Mouse (Mus musculus) midbrain, embryonic 10.5 days (tissue): ENCODE results near the gene Herc6. TPM values are rescaled to one million over a fixed set of nuclear protein-coding genes. Genes with fewer than 3 reads are reported as not detected.

Experiments
- DNase-seq: peaks from one replicate; pipeline ENCODE4 v3.0.0-alpha.2; 2017; ENCODE audit warnings: low spot score
- H3K27ac ChIP-seq: fragments of 300-500 bp; sonication (generic); replicated peaks from 2 replicates; pipeline ENCODE4 v1.5.1; 2016; ENCODE audit warnings: mild to moderate bottlenecking
- H3K27me3 ChIP-seq: fragments of 300-500 bp; sonication (generic); 2 replicates; pipeline ENCODE4 v1.6.1; 2016; ENCODE audit warnings: low read depth, mild to moderate bottlenecking; ENCODE audit not compliant: poor library complexity, severe bottlenecking
- H3K36me3 ChIP-seq: fragments of 300-500 bp; sonication (generic); 2 replicates; pipeline ENCODE4 v1.6.1; 2016; ENCODE audit warnings: mild to moderate bottlenecking, moderate library complexity
- H3K4me1 ChIP-seq: fragments of 300-500 bp; sonication (generic); 2 replicates; pipeline ENCODE4 v1.6.1; 2016
- H3K4me3 ChIP-seq: fragments of 300-500 bp; sonication (generic); 2 replicates; pipeline ENCODE4 v1.5.1; 2016; ENCODE audit warnings: mild to moderate bottlenecking, moderate library complexity
- H3K9me3 ChIP-seq: fragments of 300-500 bp; sonication (generic); replicated peaks from 2 replicates; pipeline ENCODE4 v1.6.1; 2016; ENCODE audit warnings: mild to moderate bottlenecking
- WGBS: fragments of 180-500 bp; shearing (Covaris S2); methylation state at CpG from one replicate; pipeline ENCODE4 v1.1.7; 2016; 5-methylcytosine and 5-hydroxymethylcytosine counted together
- polyA plus RNA-seq: library from polyadenylated mRNA; unstranded; fragments of >200 nt; fragmentation: Nextera tagmentation; extraction: Ambion mirVana; gene quantifications from 2 replicates; pipeline ENCODE4 v1.2.1, GENCODE M21; 2016

Gene Herc6
- polyA plus RNA-seq, 1 experiment from 2014 or later = 3.2 TPM

GRCm38 (mm10) chr6:57609631-57610030, 28.8 kb downstream of the Herc6 start:
- Histone ChIP-seq H3K27ac (no peak overlapping the region), H3K4me1 (no peaks in the 10 kb centered on the region), H3K36me3 (no peaks in the 10 kb centered on the region), H3K27me3 (no peaks in the 10 kb centered on the region), H3K4me3 (no peak overlapping the region), H3K9me3 (no peaks in the 10 kb centered on the region)
- 57% methylated on average over 2 of the region's 2 CpGs for WGBS
- DNase-seq = no peak

GRCm38 (mm10) chr6:57615788-57616187, 35.0 kb downstream of the Herc6 start:
- 94% methylated on average over 2 of the region's 2 CpGs for WGBS
- H3K4me1 ChIP-seq = no peaks in the 10 kb centered on the region

GRCm38 (mm10) chr6:57639531-57639930, 58.7 kb downstream of the Herc6 start:
- DNase-seq = no peak
- 64% methylated on average over 1 of the region's 1 CpGs for WGBS
- H3K36me3 ChIP-seq = no peaks in the 10 kb centered on the region

More at GRCm38 (mm10) chr6:57615788-57616187, 35.0 kb downstream of the Herc6 start:
- Histone ChIP-seq H3K4me3 (no peak overlapping the region), H3K36me3 (no peaks in the 10 kb centered on the region), H3K27me3 (no peaks in the 10 kb centered on the region), H3K9me3 (no peaks in the 10 kb centered on the region), H3K27ac (no peak overlapping the region)
- DNase-seq = no peak

GRCm38 (mm10) chr6:57641789-57642188, 61.0 kb downstream of the Herc6 start:
- DNase-seq = no peak
- Histone ChIP-seq H3K27me3 (no peaks in the 10 kb centered on the region), H3K9me3 (no peaks in the 10 kb centered on the region), H3K4me3 (no peak overlapping the region), H3K4me1 (no peaks in the 10 kb centered on the region), H3K27ac (no peak overlapping the region), H3K36me3 (no peaks in the 10 kb centered on the region)
- WGBS = 82% methylated on average over 4 of the region's 4 CpGs

More at GRCm38 (mm10) chr6:57639531-57639930, 58.7 kb downstream of the Herc6 start:
- H3K27ac ChIP-seq = no peak overlapping the region
- H3K9me3 ChIP-seq = no peaks in the 10 kb centered on the region
- H3K4me3 ChIP-seq = no peak overlapping the region
- no peaks in the 10 kb centered on the region for H3K27me3 ChIP-seq
- H3K4me1 ChIP-seq = no peaks in the 10 kb centered on the region

GRCm38 (mm10) chr6:57647256-57647655, 66.5 kb downstream of the Herc6 start:
- 68% methylated on average over 1 of the region's 1 CpGs for WGBS
- Histone ChIP-seq H3K36me3 (no peaks in the 10 kb centered on the region), H3K27ac (no peak overlapping the region), H3K4me1 (no peaks in the 10 kb centered on the region), H3K9me3 (no peaks in the 10 kb centered on the region), H3K27me3 (no peaks in the 10 kb centered on the region), H3K4me3 (no peak overlapping the region)
- no peak for DNase-seq

- H3K4me3 ChIP-seq = no peak overlapping the region
- H3K4me1 ChIP-seq = no peaks in the 10 kb centered on the region
- no peak overlapping the region for H3K27ac ChIP-seq
- no peaks in the 10 kb centered on the region for H3K9me3 ChIP-seq
- DNase-seq = no peak
- no peaks in the 10 kb centered on the region for H3K27me3 ChIP-seq
- 85% methylated on average over 4 of the region's 4 CpGs for WGBS
- no peaks in the 10 kb centered on the region for H3K36me3 ChIP-seq
These were observed 80.5 kb downstream of the Herc6 start for GRCm38 (mm10) chr6:57661295-57661694.

- H3K4me1 ChIP-seq = no peaks in the 10 kb centered on the region
- peaks cover 51% of the 10 kb centered on the region for H3K36me3 ChIP-seq
- H3K9me3 ChIP-seq = peaks cover 11% of the 10 kb centered on the region
- WGBS = 86% methylated on average over 1 of the region's 1 CpGs
- DNase-seq = no peak
- no peak overlapping the region for H3K4me3 ChIP-seq
- no peak overlapping the region for H3K27ac ChIP-seq
- H3K27me3 ChIP-seq = no peaks in the 10 kb centered on the region
These were observed 103.4 kb downstream of the Herc6 start for GRCm38 (mm10) chr6:57684156-57684555.

GRCm38 (mm10) chr6:57691467-57692261, 110.9 kb downstream of the Herc6 start, which contains the start of gene Pyurf:
Pyurf (minus strand) TSS chr6:57692078.
- Histone ChIP-seq H3K4me1 (peaks cover 17% of the 10 kb centered on the region), H3K9me3 (no peaks in the 10 kb centered on the region), H3K36me3 (peaks cover 31% of the 10 kb centered on the region), H3K27ac (peak within 1 kb of the TSS; percentile 96), H3K4me3 (peak within 1 kb of the TSS; percentile 74), H3K27me3 (no peaks in the 10 kb centered on the region)
- WGBS = 0% methylated on average over 49 of the region's 52 CpGs
- peak; percentile 91 for DNase-seq

GRCm38 (mm10) chr6:57693116-57693515, 112.3 kb downstream of the Herc6 start:
- Histone ChIP-seq H3K36me3 (peaks cover 16% of the 10 kb centered on the region), H3K9me3 (no peaks in the 10 kb centered on the region), H3K27me3 (no peaks in the 10 kb centered on the region), H3K4me1 (peaks cover 17% of the 10 kb centered on the region), H3K4me3 (no peak overlapping the region), H3K27ac (no peak overlapping the region)
- WGBS = 84% methylated on average over 3 of the region's 3 CpGs
- DNase-seq = no peak

- peak overlapping the region; percentile 80 for H3K4me3 ChIP-seq
- H3K4me1 ChIP-seq = peaks cover 19% of the 10 kb centered on the region
- no peaks in the 10 kb centered on the region for H3K9me3 ChIP-seq
- no peak for DNase-seq
- no peaks in the 10 kb centered on the region for H3K27me3 ChIP-seq
- H3K27ac ChIP-seq = peak overlapping the region; percentile 98
- 62% methylated on average over 4 of the region's 4 CpGs for WGBS
- no peaks in the 10 kb centered on the region for H3K36me3 ChIP-seq
These were observed 120.9 kb downstream of the Herc6 start for GRCm38 (mm10) chr6:57701686-57702085.

- peaks cover 19% of the 10 kb centered on the region for H3K4me1 ChIP-seq
- H3K27me3 ChIP-seq = no peaks in the 10 kb centered on the region
- DNase-seq = no peak
- H3K4me3 ChIP-seq = peak within 1 kb of the TSS; percentile 80
- 0% methylated on average over 10 of the region's 10 CpGs for WGBS
- no peaks in the 10 kb centered on the region for H3K9me3 ChIP-seq
- no peaks in the 10 kb centered on the region for H3K36me3 ChIP-seq
- peak within 1 kb of the TSS; percentile 98 for H3K27ac ChIP-seq
These were observed 121.6 kb downstream of the Herc6 start, which contains the start of gene Lancl2 for GRCm38 (mm10) chr6:57702376-57702742. Lancl2 (plus strand) TSS chr6:57702540.

GRCm38 (mm10) chr6:57702743-57703499, 122.1 kb downstream of the Herc6 start:
- no peaks in the 10 kb centered on the region for H3K9me3 ChIP-seq
- peak overlapping the region; percentile 98 for H3K27ac ChIP-seq
- H3K4me1 ChIP-seq = peaks cover 19% of the 10 kb centered on the region
- peak; percentile 94 for DNase-seq
- H3K4me3 ChIP-seq = peak overlapping the region; percentile 80
- whole genome bisulfite sequencing = under 1% methylated on average over 59 of the region's 59 CpGs
- no peaks in the 10 kb centered on the region for H3K27me3 ChIP-seq
- no peaks in the 10 kb centered on the region for H3K36me3 ChIP-seq

- H3K36me3 ChIP-seq = no peaks in the 10 kb centered on the region
- no peak for DNase-seq
- peaks cover 19% of the 10 kb centered on the region for H3K4me1 ChIP-seq
- WGBS = 35% methylated on average over 2 of the region's 2 CpGs
- peak overlapping the region; percentile 80 for H3K4me3 ChIP-seq
- H3K27me3 ChIP-seq = no peaks in the 10 kb centered on the region
- no peaks in the 10 kb centered on the region for H3K9me3 ChIP-seq
- peak overlapping the region; percentile 98 for H3K27ac ChIP-seq
These were observed 122.9 kb downstream of the Herc6 start for GRCm38 (mm10) chr6:57703703-57704102.
